Mouse (Mus musculus): Measurements from ENCODE around the gene Gm960.
A peak's percentile ranks its signal among the peaks of the same experiment; 100 is the strongest.

Gene Gm960

DNA sequence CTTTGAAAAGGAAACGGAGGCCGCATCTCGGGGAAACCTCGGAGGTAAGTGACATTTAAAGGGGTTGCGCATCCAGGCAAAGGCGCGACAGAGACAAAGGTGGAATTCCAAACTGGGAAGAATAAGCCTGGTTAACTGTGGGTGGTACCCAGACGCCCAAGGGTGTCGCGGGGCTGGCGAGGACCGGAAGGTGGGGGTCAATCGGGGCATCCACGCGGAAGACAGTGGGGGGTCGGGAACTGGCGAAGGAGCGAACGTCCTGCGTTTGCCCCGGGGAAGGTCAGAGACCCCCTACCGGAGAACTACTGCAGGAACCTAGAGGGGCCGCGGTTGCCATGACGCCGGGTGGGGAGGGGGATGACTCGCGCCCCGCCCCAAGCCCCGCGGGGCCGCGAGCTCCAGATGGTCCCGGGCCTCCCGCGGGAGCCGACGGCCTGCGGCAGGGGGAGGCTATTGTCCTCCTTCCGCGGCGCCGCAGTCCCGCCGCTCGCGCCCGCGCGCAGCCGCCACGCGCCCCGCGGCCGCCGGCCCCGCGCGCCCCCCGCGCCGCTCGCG is 13.2 kb upstream of the Gm960 start:
- no peak for DNase-seq (ENCODE audit: low spot score)

DNA sequence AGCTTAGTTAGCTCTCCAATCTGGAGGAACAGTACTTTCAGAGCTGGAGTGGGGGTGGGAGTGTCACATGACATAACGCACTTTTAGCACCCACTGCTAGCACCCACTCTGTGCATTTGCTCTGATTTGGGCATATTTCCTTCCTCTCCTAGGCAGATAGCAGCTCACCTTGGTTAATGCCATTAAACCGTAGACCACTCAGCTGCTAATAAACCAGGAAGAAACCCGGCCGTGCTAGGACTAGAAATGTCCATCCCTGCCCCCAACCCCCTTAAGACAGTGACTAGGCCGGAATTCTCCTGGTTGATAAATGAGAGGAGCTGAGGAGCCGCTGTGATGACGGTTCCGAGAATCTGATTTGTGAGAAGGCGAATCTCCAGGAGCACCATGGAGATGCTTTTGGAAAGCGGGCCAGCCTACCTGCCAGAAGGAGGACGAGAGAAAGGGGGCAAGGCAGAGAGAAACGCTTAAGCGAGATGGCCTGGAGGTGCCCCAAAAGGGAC is 12.7 kb upstream of the Gm960 start, which contains the start of gene Sptbn2:
Gene Sptbn2, plus strand, starts transcription at position 70 of the 503 bp plus-strand sequence.
- no peak for DNase-seq (ENCODE audit: low spot score)

DNA sequence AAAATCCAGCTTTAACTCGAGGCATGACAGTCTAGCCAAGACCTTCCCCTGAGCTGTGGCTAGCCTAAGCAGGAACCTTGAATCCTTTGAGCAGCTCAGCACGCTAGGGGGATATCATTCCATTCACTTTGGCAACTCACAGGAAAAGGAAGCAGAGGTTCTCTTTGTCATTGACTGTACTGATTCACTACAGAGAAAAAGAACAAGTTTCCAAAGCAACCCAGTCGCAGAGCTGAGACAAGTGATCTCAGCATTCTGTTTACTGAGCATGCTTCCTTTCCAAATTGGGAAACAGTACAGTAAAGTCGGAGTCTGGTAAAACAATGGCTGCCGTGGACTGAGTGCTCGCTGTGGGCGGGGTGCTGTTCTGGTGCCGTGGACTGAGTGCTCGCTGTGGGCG is 10.3 kb upstream of the Gm960 start:
- no peak for DNase-seq (ENCODE audit: low spot score)

DNA sequence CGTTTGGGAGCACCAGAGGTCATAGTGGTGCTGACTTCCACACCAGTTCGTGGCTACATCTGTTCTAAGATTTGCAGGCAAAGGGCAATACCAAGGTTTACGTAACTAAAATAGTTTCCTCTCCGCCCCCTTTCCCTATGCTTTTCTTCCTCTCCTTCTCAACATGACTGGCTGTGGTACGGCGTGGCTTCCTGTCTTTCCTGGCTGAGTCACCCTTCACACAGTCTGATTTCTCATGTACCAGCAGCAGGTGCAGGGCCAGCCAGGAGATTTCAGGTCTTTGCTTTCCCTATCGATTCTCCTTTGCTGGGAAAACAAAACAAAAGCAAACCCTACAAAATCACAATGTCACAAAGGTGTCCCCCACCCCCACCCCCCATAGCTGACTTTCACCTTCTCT is 2.8 kb upstream of the Gm960 start:
- no peak for DNase-seq (ENCODE audit: low spot score)

DNA sequence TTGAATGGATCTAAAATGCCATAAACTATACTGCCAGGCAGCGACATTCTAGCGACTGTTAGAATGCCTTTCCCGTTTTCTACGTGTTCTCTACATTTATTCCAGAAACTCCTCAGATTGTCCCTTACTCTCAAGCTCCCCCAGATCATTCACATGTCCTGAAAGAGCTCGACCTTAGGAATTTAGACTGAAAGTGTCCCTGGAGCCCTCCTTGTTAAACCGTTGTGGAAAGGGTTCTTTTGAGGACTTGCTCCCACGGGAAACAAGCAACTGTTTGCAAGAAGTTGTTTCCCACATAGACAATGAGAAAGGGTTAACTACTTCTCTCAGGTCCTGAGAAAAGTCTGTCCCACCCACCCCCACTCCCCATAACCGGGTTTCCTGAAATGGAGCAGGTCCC is 2.2 kb upstream of the Gm960 start:
- no peak for DNase-seq (ENCODE audit: low spot score)

DNA sequence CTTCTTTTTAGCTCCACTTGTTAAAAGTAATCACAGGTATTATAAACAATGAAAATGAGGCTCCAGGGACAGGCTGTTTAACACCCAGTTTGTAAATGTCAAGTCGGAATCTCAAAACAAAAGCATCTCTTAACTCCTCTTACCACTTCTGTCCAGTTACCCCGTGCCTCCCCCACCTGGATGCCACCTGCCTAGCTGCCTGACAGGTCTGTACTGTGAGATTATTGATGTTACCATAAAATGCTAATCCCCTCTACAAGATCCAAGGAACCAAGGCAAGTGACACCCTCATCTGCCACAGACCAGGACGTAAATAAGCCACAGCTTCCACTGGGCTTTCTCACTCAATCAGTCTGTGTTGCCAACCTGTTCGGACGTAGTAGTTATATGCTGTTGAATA is 1.4 kb upstream of the Gm960 start:
- DNase-seq (ENCODE audit: low spot score): no peak

DNA sequence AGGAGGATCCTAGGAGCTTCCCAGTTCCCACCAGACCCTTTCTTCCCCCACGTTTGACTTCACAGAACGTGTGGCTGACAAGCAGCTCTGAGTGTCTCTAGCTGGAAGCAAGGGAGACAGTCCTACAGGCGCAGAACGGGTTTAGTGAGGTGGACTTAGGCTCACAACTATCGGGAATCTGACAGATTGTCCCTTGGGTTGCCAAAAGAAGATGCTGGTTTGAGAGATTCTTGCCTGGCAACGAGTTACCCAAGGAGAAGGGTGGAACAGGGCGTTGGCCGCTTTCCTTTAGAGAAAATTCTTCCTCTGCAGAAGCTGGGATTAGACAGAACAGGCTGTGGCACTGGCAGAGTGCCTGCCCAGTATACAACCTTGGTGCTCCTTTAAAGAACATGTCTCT is 388 bp upstream of the Gm960 start:
- no peak for DNase-seq (ENCODE audit: low spot score)

DNA sequence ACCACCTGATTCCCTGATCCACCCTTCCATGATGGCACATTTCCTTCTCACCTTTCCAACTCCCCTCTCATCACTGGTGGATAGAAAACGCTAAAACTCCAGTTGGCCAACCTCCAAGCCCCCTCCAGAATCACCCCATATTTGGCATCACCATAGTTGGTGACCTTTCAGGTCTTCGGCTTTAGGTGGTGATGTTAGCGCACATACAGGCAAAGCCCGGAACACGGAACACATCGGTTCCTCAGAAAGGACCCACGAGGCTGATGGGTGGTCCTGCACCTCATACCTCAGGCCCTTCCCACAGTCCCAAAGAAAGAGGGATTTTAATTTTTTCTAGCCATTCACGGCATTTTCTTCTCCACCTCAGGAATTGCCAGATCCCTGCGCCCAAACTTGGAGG is 747 bp downstream of the Gm960 start:
- DNase-seq (ENCODE audit: low spot score): no peak

DNA sequence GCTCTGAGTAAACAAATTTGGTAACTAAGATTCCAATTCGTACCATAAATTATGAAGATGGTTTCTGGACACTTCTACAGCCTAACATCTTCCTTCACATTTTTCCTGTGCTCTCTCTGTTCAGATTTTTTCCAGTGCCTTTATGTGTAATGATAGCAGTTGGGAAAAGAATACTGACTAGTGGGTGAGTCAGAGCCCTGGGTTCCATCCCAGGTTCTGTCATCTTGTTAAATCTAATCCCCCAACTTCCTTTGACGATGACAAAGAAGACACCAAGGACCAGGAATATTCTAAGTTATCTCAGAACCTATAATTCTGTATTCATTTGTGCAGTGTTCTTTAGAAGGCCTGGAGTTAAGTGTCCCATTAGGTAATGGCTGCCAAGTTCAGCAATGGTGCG is 1.3 kb downstream of the Gm960 start:
- DNase-seq (ENCODE audit: low spot score): no peak

DNA sequence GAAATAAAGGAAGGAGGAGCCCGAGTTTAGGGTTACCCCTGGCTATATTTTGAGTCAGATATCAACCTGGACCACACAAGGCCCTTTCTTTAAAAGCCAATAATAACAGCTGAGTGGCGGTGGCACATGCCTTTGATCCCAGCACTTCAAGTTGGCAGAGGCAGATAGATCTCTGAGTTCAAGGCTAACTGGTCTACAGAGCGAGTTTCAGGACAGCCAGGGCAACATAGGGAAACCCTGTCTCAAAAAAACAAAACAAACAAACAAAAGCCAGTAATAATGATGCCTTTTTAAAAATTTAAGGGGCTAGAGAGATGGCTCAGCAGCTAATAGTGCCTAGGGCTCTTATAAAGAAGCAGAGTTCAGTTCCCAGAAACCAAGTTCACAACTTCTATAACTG is 4.1 kb downstream of the Gm960 start:
- no peak for DNase-seq (ENCODE audit: low spot score)

DNA sequence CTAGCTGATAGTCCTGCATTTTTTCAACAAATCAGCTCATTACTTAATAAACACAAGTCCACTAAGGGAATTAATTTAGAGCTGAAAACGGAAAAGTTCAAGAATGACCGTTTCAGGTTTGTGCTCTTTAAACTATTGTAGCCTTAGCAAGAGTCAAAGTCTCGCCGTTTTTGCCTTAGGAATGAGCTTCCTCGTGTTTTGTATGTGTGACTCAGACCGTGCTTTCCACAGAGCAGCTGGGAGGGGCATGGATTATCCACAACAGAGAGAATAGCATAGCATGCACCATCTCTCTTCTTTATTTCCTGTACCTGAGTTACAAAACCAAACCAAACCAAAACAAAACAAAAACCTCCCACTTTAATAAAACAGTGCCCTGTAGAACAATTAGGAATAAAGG is 26.1 kb downstream of the Gm960 start:
- DNase-seq (ENCODE audit: low spot score): no peak

DNA sequence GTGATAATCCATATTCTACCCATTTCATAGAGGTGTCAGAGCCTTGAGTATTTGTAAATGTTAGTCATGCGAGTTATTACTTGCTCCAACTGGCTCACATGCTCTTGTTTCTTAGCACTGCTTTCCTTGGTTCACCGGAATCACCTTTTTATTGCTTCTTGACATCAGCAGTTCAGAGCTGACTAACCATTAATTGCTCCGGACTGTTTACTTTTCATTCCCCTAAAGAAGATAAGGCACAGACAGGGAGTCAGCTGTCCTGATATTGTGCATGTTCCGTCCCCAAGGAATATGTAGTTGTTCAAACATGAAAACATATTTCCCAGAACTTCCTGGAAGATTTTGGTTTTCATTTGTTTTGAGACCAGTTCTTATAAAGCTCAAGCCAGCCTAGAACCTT is 27.7 kb downstream of the Gm960 start:
- no peak for DNase-seq (ENCODE audit: low spot score)

DNA sequence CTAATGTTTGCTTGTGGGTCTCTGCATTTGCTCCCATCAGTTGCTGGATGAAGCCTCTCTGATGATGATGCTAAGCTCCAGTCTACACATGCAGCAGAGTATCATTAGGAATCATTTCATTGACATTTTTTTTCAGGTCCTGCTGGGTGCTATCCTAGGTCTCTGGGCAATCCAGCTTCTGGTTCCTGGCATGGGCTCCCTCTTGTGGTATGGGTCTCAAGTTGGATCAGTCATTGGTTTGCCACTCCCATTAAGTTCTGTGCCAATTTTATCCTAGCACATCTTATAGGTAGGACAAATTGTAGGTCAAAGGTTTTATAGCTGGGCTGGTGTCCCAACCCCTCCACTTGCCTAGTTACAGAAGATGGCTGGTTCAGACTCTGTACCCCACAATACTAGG is 31.7 kb downstream of the Gm960 start:
- no peak for DNase-seq (ENCODE audit: low spot score)

DNA sequence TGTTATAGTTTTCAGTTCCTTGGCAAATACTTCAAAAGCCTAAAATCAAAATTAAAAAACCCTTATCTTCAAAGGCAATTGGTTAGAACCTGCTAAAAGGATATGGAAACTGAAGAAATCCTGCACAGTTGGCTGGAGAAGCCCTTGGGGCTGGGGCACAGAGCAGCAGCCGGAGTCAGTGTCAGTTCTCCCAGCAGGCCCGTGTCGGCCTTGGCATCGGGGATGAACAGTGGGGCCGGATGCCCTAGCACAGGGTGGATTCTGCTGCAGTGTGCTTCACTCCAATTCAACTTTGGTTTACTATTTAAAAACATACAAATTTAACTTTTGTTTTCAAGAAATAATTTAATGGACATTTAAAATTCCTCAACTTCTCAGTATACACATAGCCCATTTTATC is 40.3 kb downstream of the Gm960 start:
- no peak for DNase-seq (ENCODE audit: low spot score)

DNA sequence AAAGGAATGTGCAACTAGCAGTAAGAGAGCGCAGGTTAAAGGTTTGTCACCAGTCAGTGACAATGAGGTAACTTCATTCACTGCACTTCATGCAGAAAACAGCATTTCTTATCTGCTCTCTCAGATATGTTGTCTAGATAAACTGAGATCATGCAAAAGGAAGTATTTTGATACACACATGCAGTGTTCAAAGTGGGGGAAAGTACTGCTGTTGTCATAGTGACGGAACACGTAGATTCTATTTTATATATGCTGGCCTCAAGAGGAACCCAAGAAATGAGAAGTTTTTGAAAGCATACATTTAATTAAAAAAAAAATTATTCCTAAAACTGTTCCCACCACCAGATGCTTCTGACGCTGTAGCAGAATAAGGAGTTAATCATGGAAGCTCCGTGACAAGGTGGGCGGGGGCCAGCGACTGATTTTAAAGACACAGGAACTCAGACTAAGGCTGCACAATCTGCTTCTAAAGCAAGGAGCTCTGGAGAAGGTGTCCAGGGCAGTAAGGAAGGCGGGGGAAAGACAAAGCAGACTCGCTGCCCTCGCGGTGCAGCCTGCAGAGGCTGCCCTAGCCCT is 51.5 kb downstream of the Gm960 start:
- DNase-seq (ENCODE audit: low spot score): no peak

DNA sequence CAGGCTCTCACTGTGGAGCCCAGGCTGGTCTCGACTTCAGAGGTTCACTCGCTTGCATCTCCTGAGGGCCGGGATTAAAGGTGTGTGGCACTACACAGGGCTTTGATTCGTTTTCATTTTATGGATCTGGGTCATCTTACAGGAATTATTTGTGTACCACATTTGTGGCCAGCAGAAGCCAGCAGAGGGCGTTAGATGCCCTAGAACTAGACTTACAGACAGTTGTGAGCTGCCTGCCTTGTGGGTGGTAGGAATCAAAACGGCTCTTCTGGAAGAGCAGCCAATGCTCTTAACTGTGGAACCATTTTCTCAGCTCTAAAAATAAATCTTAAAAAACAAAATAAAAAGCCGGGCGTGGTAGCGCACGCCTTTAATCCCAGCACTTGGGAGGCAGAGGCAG is 54.2 kb downstream of the Gm960 start:
- DNase-seq (ENCODE audit: low spot score): no peak

DNA sequence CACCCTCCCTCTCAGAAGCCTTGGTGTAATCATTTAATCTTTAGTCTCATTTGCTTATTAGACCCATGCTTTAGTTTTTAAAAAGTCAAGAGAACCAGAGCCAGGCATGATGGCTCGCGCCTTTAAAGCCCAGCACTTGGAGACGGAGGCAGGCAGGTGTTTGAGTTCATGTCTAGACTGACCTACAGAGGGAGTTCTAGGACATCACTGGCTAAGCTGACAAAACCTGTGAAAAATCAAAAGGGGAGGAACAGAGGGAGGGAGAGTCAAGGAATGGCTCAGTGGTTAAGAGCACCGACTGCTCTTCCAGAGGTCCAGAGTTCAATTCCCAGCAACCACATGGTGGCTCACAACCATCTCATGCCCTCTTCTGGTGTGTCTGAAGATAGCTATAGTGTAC is 62.5 kb downstream of the Gm960 start:
- DNase-seq (ENCODE audit: low spot score): no peak

DNA sequence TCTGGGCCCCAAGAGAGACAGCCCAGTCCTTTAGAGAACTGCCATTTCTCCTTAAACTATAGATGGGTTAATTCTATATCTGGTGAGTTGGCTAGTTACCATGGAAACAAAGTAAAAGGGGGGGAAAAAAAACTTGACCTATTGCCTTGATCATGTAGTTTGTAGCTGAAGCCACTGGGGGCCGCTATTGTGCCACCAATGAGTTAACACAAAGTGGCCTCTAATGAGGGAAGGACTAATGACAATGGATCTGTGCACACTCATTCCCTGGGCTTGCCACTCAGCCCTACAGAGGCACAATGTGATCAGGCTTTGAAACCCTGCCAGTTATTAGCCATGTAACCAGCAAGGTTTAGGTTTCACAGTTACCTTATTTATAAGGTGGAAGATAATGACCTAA is 69.6 kb downstream of the Gm960 start:
- DNase-seq (ENCODE audit: low spot score): no peak

DNA sequence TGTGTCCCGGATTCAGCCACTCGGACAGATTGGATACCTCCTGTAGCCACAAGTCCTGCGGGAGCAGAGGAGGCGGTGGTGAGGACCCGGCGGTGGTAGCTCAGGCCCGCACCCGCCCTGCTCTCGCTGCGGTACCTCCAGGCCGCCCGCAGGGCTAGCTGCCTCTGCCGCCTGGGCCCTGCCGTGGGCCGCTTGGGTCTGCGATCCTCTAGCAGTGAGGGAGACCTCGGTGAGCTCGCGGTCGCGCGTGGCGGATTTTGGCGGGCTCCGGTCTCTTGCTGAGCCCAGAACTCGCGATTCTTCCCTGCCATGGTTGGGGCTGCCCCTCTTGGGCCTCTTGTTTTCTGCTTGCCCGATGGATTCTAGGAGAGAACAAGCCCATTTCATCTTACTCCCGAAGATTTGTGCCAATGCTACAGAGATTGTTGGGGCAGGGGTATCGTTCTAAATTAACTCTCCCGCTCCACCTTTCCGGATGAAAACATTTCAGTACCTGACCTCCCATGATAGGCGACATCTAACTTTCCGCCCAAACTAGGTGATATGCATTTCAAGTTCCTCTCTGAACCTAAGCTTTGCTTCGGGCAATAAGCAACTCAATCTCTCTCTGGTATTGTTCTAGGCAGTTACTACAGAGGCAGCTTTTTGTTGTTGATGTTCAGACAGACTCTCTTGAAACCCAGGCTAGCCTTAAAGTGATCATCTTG is 72.5 kb downstream of the Gm960 start:
- no peak for DNase-seq (ENCODE audit: low spot score)

DNA sequence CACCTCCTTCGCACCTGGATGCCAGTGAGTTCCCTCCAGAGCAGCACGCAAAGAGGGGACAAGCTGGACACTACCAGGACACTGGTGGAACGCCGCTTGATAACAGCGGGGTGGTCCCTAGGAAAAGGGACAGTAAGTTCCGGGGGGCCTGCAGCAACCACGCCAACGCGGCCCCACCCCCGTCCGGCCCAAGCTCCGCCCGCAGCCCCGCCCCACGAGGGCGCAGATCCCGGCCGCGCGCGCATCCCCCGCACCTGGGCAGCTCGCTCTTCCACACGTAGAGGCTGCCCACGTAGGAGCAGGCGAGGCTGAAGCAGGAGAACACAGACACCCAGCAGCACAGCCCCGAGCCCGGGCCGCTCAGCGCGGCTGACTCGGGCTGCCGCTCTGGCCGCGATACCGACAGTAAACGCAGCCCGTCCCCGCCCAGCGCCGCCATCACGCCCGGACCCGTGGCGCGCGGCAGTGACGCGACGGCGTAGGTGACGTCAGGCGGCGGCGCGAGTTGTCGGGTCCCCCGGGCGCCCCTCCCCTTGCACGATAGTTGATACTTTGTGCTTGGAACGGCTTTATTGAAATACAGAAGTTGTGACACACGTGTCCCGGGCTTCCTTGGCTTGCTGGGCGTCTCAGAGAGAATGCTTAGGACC is 73.2 kb downstream of the Gm960 start, which contains the start of gene Rce1:
Gene Rce1, minus strand, starts transcription at position 463 of the 650 bp plus-strand sequence.
- DNase-seq (ENCODE audit: low spot score): peak; percentile 60

DNA sequence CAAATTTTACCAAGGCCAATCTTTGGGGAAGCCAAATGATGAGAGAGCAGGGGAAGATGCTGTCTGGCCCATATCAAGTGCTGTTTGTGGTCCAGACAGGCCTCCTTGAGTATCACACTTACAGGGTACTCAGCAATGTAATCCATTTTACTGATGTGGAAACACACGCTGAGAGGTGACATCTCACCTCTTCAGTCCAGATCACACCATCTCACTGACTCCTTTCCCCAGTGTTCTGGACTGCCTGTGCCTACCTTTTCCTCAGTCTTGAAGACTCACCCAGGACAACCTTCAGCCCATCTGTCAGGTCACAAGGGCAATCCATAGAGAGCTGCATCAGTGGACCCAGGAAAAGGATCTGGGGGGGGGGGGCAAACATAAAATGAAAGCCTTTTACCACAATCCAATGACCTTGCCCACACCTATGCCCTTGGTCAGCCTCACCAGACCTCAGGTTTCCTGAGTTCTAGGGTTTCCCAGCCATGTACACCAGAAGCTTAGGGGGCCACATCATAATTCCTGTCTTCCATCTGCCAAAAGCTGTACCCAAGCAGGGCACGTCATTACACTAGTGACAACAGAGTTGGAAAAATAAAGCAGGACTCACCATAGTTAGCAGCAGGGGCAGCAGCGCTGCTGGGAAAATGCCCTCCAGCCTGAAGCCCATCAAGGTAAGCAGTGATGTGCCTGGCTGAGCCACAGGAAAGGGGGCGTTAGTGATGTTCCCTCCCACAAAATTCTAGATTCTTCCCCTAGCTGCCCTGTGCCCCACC is 73.9 kb downstream of the Gm960 start:
- DNase-seq (ENCODE audit: low spot score): no peak

DNA sequence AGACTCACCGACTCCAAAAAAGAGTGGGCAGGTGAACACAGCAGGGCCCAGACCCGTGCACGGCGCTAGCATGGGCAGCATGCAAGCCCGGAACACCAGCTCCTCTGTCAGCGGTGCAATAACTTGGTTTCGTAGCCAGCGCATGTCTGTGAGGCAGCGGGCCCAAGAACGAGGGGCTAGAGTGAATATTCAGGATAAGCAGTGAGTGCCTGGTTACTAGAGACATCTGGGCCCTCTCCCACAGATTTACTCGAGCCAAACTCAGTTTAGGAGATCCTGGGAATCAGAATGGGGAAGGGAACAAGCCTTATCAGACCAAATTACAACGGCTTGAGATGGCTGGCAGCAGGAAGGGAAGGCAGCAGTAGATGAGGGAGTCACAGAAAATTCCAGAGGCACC is 74.5 kb downstream of the Gm960 start:
- DNase-seq (ENCODE audit: low spot score): no peak
